Mouse (Mus musculus) A20 (cell line): ENCODE results near the gene Tbc1d9b.
"Not testable (repeated sequence)": the region's sequence is repeated elsewhere in the genome, so short reads cannot be mapped to it uniquely, and the experiment has no call there.

Experiments used
- DNase-seq: peaks from one replicate; pipeline ENCODE4 v3.0.0-alpha.2; 2011; ENCODE audit warnings: low read depth, low spot score

Tbc1d9b gene

DNA sequence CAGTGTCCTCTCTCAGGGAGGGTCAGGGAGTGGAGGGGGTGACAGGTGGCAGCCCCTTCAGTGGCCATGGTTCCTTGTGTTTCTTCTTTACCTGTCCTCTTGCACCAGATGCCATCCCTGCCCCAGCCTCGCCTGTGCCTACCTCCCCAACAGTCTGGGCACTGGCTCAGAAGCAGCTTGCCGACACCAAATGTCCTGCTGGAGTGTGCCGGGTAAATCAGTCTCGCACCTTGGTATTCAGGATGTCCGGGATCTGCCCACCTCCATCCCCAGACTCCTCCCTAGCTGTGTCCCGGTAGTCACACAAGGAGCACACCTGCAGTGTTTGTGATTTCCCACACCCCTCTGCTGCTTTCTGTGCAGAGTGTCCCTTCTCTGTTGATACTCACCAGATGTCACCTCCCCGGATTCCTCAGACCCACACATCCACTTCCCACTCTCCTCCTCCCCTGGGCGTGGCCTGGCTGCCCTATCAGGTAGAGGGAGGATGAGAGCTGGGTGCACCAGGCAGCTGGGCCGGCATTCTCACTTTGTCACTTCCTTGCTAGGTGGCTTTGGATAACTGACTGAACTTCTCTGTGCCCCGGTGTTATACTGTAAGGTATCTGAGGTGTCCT lies 7.1 kb downstream of the Tbc1d9b start:
- DNase-seq, result no peak

- DNase-seq, result no peak
Measured at GRCm38 (mm10) chr11:50139571-50139970, 8.4 kb downstream of the Tbc1d9b start.

DNA sequence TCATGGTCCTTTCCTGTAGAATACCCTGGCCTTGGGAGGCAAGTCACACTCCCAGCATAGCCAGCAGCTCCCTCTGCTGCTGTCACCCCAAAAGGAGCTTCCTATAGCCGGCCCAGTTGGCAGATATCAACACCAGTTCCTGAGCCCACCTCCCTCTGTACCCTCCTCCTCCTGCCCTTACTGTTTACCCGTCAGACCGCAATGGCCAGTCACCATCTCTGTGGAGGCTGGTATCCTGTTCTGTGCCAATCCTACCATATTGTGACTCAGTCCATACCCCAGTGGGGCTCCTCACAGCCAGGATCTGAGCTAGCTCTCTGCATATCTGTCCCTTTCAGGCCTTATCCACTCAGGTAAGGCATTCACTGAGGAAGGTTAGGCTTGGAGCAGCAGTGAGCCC lies 14.3 kb downstream of the Tbc1d9b start:
- no peak for DNase-seq

DNA sequence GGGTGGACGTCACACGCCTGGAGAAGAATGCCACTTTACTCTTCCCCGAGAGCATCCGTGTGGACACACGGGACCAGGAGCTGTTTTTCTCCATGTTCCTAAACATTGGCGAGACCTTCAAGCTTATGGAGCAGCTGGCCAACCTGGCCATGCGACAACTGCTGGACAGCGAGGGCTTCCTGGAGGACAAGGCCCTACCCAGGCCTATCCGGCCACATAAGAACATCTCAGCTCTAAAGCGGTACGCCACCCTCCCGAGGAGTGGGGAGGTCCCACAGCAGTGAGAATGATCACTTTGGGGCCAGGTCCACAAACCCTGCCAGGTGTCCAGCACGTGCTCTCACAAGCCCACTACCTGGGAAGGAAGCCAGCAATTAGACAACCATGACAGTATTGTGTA lies 14.9 kb downstream of the Tbc1d9b start:
- DNase-seq, result no peak

- no peak for DNase-seq
Measured at GRCm38 (mm10) chr11:50147267-50147957, 16.2 kb downstream of the Tbc1d9b start.

DNA sequence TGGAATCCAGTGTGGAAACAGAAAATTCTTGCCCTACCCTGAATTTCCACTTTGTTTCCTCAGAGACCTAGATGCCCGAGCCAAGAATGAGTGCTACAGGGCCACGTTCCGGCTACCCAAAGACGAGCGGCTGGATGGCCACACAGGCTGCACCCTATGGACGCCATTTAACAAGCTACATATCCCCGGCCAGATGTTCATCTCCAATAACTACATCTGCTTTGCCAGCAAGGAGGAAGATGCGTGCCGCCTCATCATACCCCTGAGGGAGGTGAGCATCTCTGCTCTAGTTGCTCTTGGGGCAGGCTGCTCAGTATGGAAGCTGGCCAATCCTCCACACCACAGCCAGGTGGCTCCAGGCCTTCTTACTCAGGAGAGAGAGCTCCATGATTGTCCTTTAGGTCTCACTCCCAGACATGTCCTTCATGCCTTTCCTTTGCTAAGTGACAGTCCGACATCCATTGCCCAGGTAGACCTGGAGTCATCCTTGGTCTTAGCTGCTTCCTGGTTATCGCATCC lies 16.8 kb downstream of the Tbc1d9b start:
- DNase-seq, result no peak

GRCm38 (mm10) chr11:50149200-50149599 lies 18.0 kb downstream of the Tbc1d9b start:
- no peak for DNase-seq

- no peak for DNase-seq
Measured at GRCm38 (mm10) chr11:50149603-50150150, 18.5 kb downstream of the Tbc1d9b start.

GRCm38 (mm10) chr11:50151374-50151773 lies 20.2 kb downstream of the Tbc1d9b start:
- no peak for DNase-seq

DNA sequence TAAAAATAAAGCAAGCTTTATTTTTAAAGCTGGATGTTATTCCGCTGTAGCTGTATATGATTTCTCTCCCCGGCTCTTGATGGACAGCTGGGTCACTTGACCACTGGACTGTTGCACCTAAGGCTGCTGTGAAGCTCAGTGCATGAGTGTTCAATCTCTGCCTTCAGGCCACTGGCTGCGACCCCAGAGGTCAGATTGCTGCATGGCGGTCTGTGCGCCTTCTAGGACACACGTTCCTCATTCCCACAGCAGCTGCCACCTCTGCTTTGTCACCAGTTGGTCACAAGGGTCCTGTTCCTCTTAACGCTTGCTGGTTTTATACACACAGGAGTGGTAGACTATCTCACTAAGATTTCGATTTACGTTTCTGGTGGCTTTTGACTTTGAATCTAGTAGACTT lies 23.0 kb downstream of the Tbc1d9b start:
- DNase-seq, result no peak

- no peak for DNase-seq
Measured at GRCm38 (mm10) chr11:50154777-50155520, 23.8 kb downstream of the Tbc1d9b start.

DNA sequence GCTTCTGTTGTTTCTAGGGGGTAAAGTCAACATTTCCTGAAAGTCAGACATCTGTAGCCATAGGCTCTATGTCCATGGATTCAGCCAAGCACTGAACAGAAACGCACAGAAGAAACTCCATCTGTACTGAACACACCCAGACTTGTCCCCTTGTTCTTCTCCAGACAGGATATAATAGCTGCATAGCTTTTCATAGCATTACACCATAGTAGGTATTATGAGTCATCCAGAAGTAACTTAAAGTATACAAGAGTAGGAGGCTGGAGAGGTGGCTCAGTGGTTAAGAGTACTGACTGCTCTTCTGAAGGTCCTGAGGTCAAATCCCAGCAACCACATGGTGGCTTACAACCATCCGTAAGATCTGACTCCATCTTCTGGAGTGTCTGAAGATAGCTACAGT lies 24.6 kb downstream of the Tbc1d9b start:
- DNase-seq, result no peak

DNA sequence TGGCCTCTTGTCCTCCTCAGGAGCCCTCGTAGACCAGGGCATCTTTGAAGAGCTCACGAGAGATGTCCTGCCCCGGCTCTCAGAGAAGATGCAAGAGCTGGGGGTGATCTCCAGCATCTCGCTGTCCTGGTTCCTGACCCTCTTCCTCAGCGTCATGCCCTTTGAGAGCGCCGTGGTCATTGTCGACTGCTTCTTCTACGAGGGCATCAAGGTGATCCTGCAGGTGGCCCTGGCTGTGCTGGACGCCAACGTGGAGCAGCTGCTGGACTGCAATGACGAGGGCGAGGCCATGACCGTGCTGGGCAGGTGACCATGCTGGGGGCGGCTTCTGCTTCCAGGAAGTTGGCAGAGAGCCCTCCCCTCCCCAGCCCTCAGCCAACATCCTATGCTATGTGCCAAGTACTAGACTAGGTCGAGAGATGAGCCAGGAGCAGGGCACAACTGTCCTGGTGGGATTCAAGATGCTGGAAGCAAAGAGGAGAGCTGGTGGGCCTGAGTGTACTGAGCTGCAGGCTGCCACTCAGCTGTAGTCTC lies 25.6 kb downstream of the Tbc1d9b start:
- DNase-seq, result no peak

DNA sequence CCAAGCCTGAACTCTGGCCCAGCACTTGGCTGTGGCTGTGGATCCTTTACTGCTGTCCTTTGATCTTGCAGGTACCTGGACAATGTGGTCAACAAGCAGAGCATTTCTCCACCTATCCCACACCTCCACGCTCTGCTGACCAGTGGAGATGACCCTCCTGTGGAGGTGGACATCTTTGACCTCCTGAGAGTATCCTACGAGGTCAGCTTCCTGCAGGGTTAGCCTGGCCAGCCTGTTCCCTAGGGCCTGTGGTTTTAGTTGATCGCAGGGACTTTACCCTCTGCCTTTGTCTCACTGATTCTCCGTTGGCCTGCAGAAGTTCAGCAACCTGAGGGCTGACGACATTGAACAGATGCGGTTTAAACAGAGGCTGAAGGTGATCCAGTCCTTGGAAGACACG lies 27.1 kb downstream of the Tbc1d9b start:
- DNase-seq, result no peak

GRCm38 (mm10) chr11:50159347-50159746 lies 28.2 kb downstream of the Tbc1d9b start:
- DNase-seq, result no peak

DNA sequence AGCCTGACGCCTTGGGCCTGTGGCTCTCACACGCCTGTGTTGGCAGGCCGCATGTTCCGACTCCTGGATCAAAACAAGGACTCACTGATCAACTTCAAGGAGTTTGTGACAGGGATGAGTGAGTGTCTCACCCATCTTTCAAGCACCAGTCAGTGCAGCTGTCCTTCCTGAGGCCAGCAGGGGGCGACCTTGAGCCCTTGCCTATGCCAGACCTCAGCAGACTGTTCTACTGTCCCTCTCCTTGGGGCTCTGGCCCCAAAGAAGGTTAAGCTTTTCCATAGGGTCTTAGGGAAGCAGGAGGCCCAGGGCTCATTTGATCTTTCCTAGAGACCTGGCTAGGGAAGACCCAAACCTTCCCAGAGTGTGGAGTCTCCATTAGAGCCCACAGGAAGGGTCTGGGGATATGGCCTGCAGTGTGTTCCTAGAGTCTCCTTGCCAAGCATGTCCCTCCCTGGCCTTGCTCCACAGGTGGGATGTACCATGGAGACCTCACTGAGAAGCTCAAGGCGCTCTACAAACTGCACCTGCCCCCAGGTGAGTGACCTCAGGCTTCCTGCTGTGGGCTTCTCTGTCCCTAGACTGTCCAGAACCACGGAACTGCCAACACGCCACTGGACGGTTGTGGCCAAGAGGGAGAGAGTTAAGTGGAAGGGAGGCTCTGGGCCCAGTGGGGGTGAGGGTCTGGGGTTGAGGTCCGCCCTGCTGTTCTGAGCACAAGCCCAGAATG lies 30.5 kb downstream of the Tbc1d9b start:
- DNase-seq, result peak; percentile 68

- peak; percentile 38 for DNase-seq
Measured at GRCm38 (mm10) chr11:50162338-50163050, 31.3 kb downstream of the Tbc1d9b start.

- DNase-seq, result no peak
Measured at GRCm38 (mm10) chr11:50168352-50168751, 37.2 kb downstream of the Tbc1d9b start.

DNA sequence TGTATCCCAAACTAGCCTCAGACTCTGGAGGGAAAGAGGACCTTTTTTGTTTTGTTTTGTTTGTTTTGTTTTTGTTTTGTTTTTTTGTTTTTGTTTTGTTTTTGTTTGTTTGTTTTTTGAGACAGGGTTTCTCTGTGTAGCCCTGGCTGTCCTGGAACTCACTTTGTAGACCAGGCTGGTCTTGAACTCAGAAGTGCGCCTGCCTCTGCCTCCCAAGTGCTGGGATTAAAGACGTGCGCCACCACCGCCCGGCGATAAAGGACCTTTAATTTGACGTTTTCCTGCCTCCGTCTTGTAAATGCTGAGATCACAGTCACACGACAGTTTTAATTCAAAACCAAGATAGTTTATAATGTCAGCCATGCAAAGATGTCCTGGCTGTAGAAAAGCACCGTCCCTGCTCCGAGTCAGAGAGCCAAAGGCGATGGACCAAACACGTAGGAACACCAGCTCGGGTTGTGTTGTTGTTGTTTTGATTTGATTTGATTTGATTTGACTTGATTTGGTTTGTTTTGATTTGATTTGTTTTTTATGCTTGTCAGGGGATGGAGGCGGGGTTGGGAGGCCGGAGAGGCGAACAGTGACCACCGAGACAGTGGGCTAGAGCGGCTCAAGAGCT lies 43.0 kb downstream of the Tbc1d9b start, which contains the start of gene Mrnip:
Mrnip (plus strand) TSS at position 334 of the 619 bp plus-strand sequence.
- DNase-seq, result not testable (repeated sequence)

DNA sequence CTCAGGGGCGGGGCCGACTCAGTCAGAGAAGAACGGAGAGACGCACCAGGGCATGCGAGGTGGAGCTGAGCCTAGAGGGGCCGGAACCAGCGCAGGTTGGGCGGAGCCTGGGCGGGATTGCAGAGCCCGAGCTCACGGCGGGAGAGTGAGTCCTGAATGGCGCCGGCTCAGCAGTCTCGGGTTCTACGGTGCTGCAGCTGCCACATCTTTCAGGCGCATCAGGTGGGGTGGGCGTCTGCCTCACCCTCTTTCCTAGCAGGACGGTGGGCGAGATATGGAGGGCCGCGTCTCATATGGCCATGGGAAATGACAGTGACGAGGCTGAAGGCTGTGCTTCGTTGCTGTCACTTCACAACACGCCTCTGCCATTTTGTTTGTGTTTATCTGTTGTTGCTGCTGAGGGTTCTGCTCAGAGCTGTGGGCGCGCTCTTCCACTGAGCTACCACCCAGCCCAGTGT lies 43.6 kb downstream of the Tbc1d9b start:
- DNase-seq, result peak; percentile 98
